Comparison of ENCODE assay signal across 8 mouse cellular contexts in genomic region chr11:100297801-100298200, GRCm38 (mm10). TPM values are rescaled to one million over a fixed set of nuclear protein-coding genes. Genes with fewer than 3 reads are reported as not detected.
DNase-seq lines count a peak whose midpoint lies in the region; ATAC-seq lines count a peak whose summit lies in the region.

No protein-coding gene starts in this region.

- H3K4me1 ChIP-seq in midbrain, embryonic 16.5 days (ENCODE audit: control insufficient read depth, insufficient read depth, low read length), result 0 out of 2 replicates have a peak, but pooled peaks cover 4% of the 10 kb centered on the region

- no peaks in the 10 kb centered on the region for H3K27me3 ChIP-seq in midbrain, embryonic 16.5 days (ENCODE audit: control insufficient read depth, insufficient read depth, low read depth, low read length)

- DNase-seq in cerebellum, postnatal 25 days, result peak; percentile 16 to 31
- no peak for DNase-seq in cerebellum, postnatal 4 days (ENCODE audit: low spot score in 2 of 2)
- DNase-seq in thymus, postnatal 14 days, result peak; percentile 40
- no peak for DNase-seq in thymus, postnatal 25 days
- DNase-seq in induced T-regulatory cell, adult 2 months (ENCODE audit: low read depth), result peak; percentile 73
- DNase-seq in adrenal gland, adult 8-10 months, result no peak
- no peak for DNase-seq in kidney, adult 9 months

- no peaks in the 10 kb centered on the region for H3K9me3 ChIP-seq in midbrain, embryonic 16.5 days (replicated peaks; ENCODE audit: control insufficient read depth, low read length, poor library complexity, severe bottlenecking)

- H3K4me2 ChIP-seq in midbrain, embryonic 16.5 days (ENCODE audit: low read length), result peak overlapping the region; percentile 44

- 48% methylated on average over 5 of the region's 5 CpGs for WGBS in midbrain, embryonic 16.5 days

- no peaks in the 10 kb centered on the region for H3K36me3 ChIP-seq in midbrain, embryonic 16.5 days (ENCODE audit: control insufficient read depth, insufficient read depth, low read length)

- no peak overlapping the region for H3K27ac ChIP-seq in midbrain, embryonic 16.5 days (ENCODE audit: low read length)

- no peak for ATAC-seq in midbrain, embryonic 16.5 days

- H3K4me3 ChIP-seq in midbrain, embryonic 16.5 days (ENCODE audit: low read depth, low read length), result peak overlapping the region; percentile 20; the same call in 1 of the 2 replicates

- H3K9ac ChIP-seq in midbrain, embryonic 16.5 days (ENCODE audit: low read depth, low read length), result peak overlapping the region; percentile 28; the same call in 1 of the 2 replicates

RNA-seq across cellular contexts. Expression of gene Eif1, which starts 21.9 kb away (rescaled TPM):
- polyA plus RNA-seq in midbrain, embryonic 16.5 days (2015; fragmentation: Nextera tagmentation; extraction: Ambion mirVana), result 1,185 and 1,247 TPM in 2 replicates
- total RNA-seq in adrenal gland, adult 8-10 months (2022), result 1,000 to 10,000 TPM in 3 of 4 experiments, 100 to 1,000 TPM in 1; 987 to 1,365 (median 1,077) TPM

RNA-seq across cellular contexts. Expression of gene Krt42, which starts 28.1 kb away (rescaled TPM):
- polyA plus RNA-seq in midbrain, embryonic 16.5 days (2015; fragmentation: Nextera tagmentation; extraction: Ambion mirVana), result 0.20 TPM in 1 of 2 replicates, not detected in the other
- not detected for total RNA-seq in adrenal gland, adult 8-10 months (2022)

RNA-seq across cellular contexts. Expression of gene Gast, which starts 36.4 kb away (rescaled TPM):
- 0.46 and 1.6 TPM in 2 replicates for polyA plus RNA-seq in midbrain, embryonic 16.5 days (2015; fragmentation: Nextera tagmentation; extraction: Ambion mirVana)
- total RNA-seq in adrenal gland, adult 8-10 months (2022), result not detected

RNA-seq across cellular contexts. Expression of gene Krt17, which starts 37.0 kb away (rescaled TPM):
- 0.50 TPM in 1 of 2 replicates, not detected in the other for polyA plus RNA-seq in midbrain, embryonic 16.5 days (2015; fragmentation: Nextera tagmentation; extraction: Ambion mirVana)
- total RNA-seq in adrenal gland, adult 8-10 months (2022), result not detected

RNA-seq across cellular contexts. Expression of gene Krt16, which starts 49.1 kb away (rescaled TPM):
- not detected in 2 replicates for polyA plus RNA-seq in midbrain, embryonic 16.5 days (2015; fragmentation: Nextera tagmentation; extraction: Ambion mirVana)
- total RNA-seq in adrenal gland, adult 8-10 months (2022), result not detected

Comparison
In these comparisons a context has a peak if more than half of its experiments do, and no peak if none do; other contexts are left out.
1. DNase-seq: peak in cerebellum, postnatal 25 days (2 of 2), thymus, postnatal 14 days (single experiment) and induced T-regulatory cell, adult 2 months (single experiment); none in cerebellum, postnatal 4 days (0 of 2), thymus, postnatal 25 days (single experiment), adrenal gland, adult 8-10 months (single experiment) and kidney, adult 9 months (single experiment).